ENCODE assay signal across 8 mouse cellular contexts in the genomic region with DNA sequence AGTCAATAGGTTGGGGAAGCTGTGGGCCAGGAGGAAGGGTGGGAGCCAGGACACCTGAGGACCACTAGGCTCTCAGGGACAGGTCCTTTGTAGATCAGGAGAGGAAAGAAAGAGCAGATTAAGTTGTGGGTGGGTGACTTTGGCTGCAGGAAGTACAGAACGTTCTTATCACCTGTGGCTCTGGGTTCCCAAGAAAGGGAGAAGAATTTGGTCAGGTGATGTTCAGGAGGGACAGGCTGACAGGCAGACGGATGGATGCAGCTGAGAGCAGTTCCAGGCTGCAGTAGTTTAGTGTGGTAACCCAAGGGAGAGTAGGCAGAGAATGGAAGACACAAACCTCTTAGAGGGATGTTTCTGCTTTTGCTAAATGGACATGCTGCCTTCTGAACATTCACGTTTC. TPM values are rescaled to one million over a fixed set of nuclear protein-coding genes. Genes with fewer than 3 reads are reported as not detected.
A peak's percentile ranks its signal among the peaks of the same experiment; 100 is the strongest.
DNase-seq lines count a peak whose midpoint lies in the region; ATAC-seq and TF ChIP-seq lines count a peak whose summit lies in the region.
"Had no signal": no experiment of that assay in that cellular context is flagged by ENCODE, and none has a peak within 500 bp of the region (broad histone marks: within the 10 kb centered on the region; RNA-seq: fewer than 3 reads in every experiment).

No protein-coding gene starts in this region.

- no peak overlapping the region for H3K9ac ChIP-seq in lung, embryonic 14.5 days
- H3K9ac ChIP-seq in neural tube, embryonic 15.5 days (replicated peaks) = no peak overlapping the region

- no peak overlapping the region for H3K4me3 ChIP-seq in lung, embryonic 14.5 days (ENCODE audit: low read depth, low read length)
- H3K4me3 ChIP-seq in embryonic fibroblast, embryonic 13.5 days (ENCODE audit: insufficient read depth, low read length) = no peak overlapping the region
- H3K4me3 ChIP-seq in limb, embryonic 10.5 days = peak overlapping the region; percentile 35; the same call in 1 of the 2 replicates
- no peak overlapping the region for H3K4me3 ChIP-seq in neural tube, embryonic 15.5 days (replicated peaks)

- no peak for ATAC-seq in lung, embryonic 14.5 days (ENCODE audit: insufficient read depth)
- no peak for ATAC-seq in neural tube, embryonic 15.5 days (ENCODE audit: low FRiP score)

- H3K4me1 ChIP-seq in lung, embryonic 14.5 days (ENCODE audit: insufficient read depth) = peaks cover 3% of the 10 kb centered on the region; the same call in 1 of the 2 replicates
- peaks cover 20% of the 10 kb centered on the region for H3K4me1 ChIP-seq in embryonic fibroblast, embryonic 13.5 days (ENCODE audit: control insufficient read depth, insufficient read depth, low read length)
- H3K4me1 ChIP-seq in limb, embryonic 10.5 days = peaks cover 46% of the 10 kb centered on the region
- H3K4me1 ChIP-seq in neural tube, embryonic 15.5 days = peaks cover 20% of the 10 kb centered on the region

- H3K27ac ChIP-seq in lung, embryonic 14.5 days (ENCODE audit: low read depth) = no peak overlapping the region
- H3K27ac ChIP-seq in embryonic fibroblast, embryonic 13.5 days (ENCODE audit: insufficient read depth, low read length) = peak overlapping the region; percentile 98
- H3K27ac ChIP-seq in limb, embryonic 10.5 days = peak overlapping the region; percentile 51; the same call in 1 of the 2 replicates
- no peak overlapping the region for H3K27ac ChIP-seq in neural tube, embryonic 15.5 days (replicated peaks)

- no peaks in the 10 kb centered on the region for H3K36me3 ChIP-seq in lung, embryonic 14.5 days (ENCODE audit: insufficient read depth)
- H3K36me3 ChIP-seq in limb, embryonic 10.5 days = no peaks in the 10 kb centered on the region
- no peaks in the 10 kb centered on the region for H3K36me3 ChIP-seq in neural tube, embryonic 15.5 days

- TF ChIP-seq POLR2A in embryonic fibroblast, embryonic 13.5 days (IDR thresholded peaks at IDR 0.05; ENCODE audit: low read depth, low read length) = no peak

- WGBS in lung, embryonic 14.5 days = 35% methylated on average over 3 of the region's 3 CpGs
- WGBS in limb, embryonic 10.5 days = 61% methylated on average over 3 of the region's 3 CpGs
- WGBS in neural tube, embryonic 15.5 days = 56% methylated on average over 3 of the region's 3 CpGs

- no peak for TF ChIP-seq CTCF in lung, embryonic 14.5 days (IDR thresholded peaks at IDR 0.05; ENCODE audit: low read depth)
- no peak for TF ChIP-seq CTCF in embryonic fibroblast, embryonic 13.5 days (IDR thresholded peaks at IDR 0.05; ENCODE audit: borderline replicate concordance, insufficient read depth, low read length)

- DNase-seq in lung, embryonic 14.5 days = no peak
- no peak for DNase-seq in lung, postnatal 25 days (ENCODE audit: low spot score)
- no peak for DNase-seq in limb, embryonic 10.5 days (ENCODE audit: low spot score)
- DNase-seq in MN1 (ENCODE audit: low spot score) = no peak
- DNase-seq in right cerebral cortex, adult 18-20 months = no peak
- DNase-seq: cerebellum, adult 9-11 months had no signal

- no peaks in the 10 kb centered on the region for H3K27me3 ChIP-seq in lung, embryonic 14.5 days (ENCODE audit: insufficient read depth, low read length)
- peaks cover 2% of the 10 kb centered on the region for H3K27me3 ChIP-seq in limb, embryonic 10.5 days (ENCODE audit: low read depth, poor library complexity, severe bottlenecking)
- H3K27me3 ChIP-seq in neural tube, embryonic 15.5 days (replicated peaks) = peaks cover 2% of the 10 kb centered on the region; the same call in 1 of the 2 replicates

- H3K4me2 ChIP-seq in lung, embryonic 14.5 days = peak overlapping the region; percentile 55
- peak overlapping the region; percentile 52 for H3K4me2 ChIP-seq in neural tube, embryonic 15.5 days

- no peaks in the 10 kb centered on the region for H3K9me3 ChIP-seq in lung, embryonic 14.5 days (ENCODE audit: low read depth, low read length)
- no peaks in the 10 kb centered on the region for H3K9me3 ChIP-seq in limb, embryonic 10.5 days (replicated peaks)
- no peaks in the 10 kb centered on the region for H3K9me3 ChIP-seq in neural tube, embryonic 15.5 days (replicated peaks)

RNA-seq across cellular contexts. Expression of a gene that starts 42.5 kb away (rescaled TPM):
- 0.22 and 0.51 TPM in 2 replicates for polyA plus RNA-seq in lung, embryonic 14.5 days (2014; fragmentation: Nextera tagmentation; extraction: Ambion mirVana)
- 0.15 TPM in 1 of 2 replicates, not detected in the other for polyA plus RNA-seq in embryonic fibroblast, embryonic 13.5 days (2011; ENCODE audit: insufficient read length, low read depth, missing spikeins)
- polyA plus RNA-seq in limb, embryonic 10.5 days (2016; fragmentation: Nextera tagmentation; extraction: Ambion mirVana) = 0.26 and 0.33 TPM in 2 replicates
- polyA plus RNA-seq in neural tube, embryonic 15.5 days (2015; fragmentation: Nextera tagmentation; extraction: Ambion mirVana) = 0.23 and 0.70 TPM in 2 replicates

Comparison
In these comparisons a context has a peak if more than half of its experiments do, and no peak if none do; other contexts are left out.
1. H3K27ac ChIP-seq: peak in embryonic fibroblast, embryonic 13.5 days (single experiment) and limb, embryonic 10.5 days (single experiment); none in lung, embryonic 14.5 days (single experiment) and neural tube, embryonic 15.5 days (single experiment).